Mouse (Mus musculus): ENCODE results near the gene Cdh23.
A peak's percentile ranks its signal among the peaks of the same experiment; 100 is the strongest.

Gene Cdh23

GRCm38 (mm10) chr10:60400507-60401295, 295.6 kb downstream of the Cdh23 start:
- no peak for DNase-seq (ENCODE audit: low spot score)

GRCm38 (mm10) chr10:60399449-60399848, 296.8 kb downstream of the Cdh23 start, which contains the start of gene Gm17455:
Gm17455 (plus strand) TSS chr10:60399726.
- peak; percentile 12 for DNase-seq (ENCODE audit: low spot score)

- no peak for DNase-seq (ENCODE audit: low spot score)
These were observed 298.1 kb downstream of the Cdh23 start for GRCm38 (mm10) chr10:60398051-60398814.

GRCm38 (mm10) chr10:60395605-60396004, 300.7 kb downstream of the Cdh23 start:
- DNase-seq (ENCODE audit: low spot score) = no peak

- no peak for DNase-seq (ENCODE audit: low spot score)
These were observed 301.4 kb downstream of the Cdh23 start for GRCm38 (mm10) chr10:60394936-60395335.

- DNase-seq (ENCODE audit: low spot score) = no peak
These were observed 304.6 kb downstream of the Cdh23 start for GRCm38 (mm10) chr10:60391661-60392060.

GRCm38 (mm10) chr10:60390904-60391420, 305.3 kb downstream of the Cdh23 start:
- DNase-seq (ENCODE audit: low spot score) = no peak

GRCm38 (mm10) chr10:60390177-60390903, 305.9 kb downstream of the Cdh23 start:
- peak; percentile 45 for DNase-seq (ENCODE audit: low spot score)

GRCm38 (mm10) chr10:60389447-60389865, 306.8 kb downstream of the Cdh23 start:
- no peak for DNase-seq (ENCODE audit: low spot score)

GRCm38 (mm10) chr10:60388332-60388731, 308.0 kb downstream of the Cdh23 start:
- no peak for DNase-seq (ENCODE audit: low spot score)

GRCm38 (mm10) chr10:60381142-60381925, 315.0 kb downstream of the Cdh23 start:
- DNase-seq (ENCODE audit: low spot score) = no peak

- DNase-seq (ENCODE audit: low spot score) = no peak
These were observed 316.1 kb downstream of the Cdh23 start for GRCm38 (mm10) chr10:60380229-60380628.

GRCm38 (mm10) chr10:60379419-60379957, 316.8 kb downstream of the Cdh23 start:
- DNase-seq (ENCODE audit: low spot score) = no peak

- no peak for DNase-seq (ENCODE audit: low spot score)
These were observed 319.6 kb downstream of the Cdh23 start for GRCm38 (mm10) chr10:60376704-60377103.

- peak; percentile 36 for DNase-seq (ENCODE audit: low spot score)
These were observed 322.2 kb downstream of the Cdh23 start for GRCm38 (mm10) chr10:60373937-60374578.

- peak; percentile 54 for DNase-seq (ENCODE audit: low spot score)
These were observed 322.8 kb downstream of the Cdh23 start for GRCm38 (mm10) chr10:60373543-60373936.

GRCm38 (mm10) chr10:60371596-60372386, 324.5 kb downstream of the Cdh23 start:
- DNase-seq (ENCODE audit: low spot score) = no peak

GRCm38 (mm10) chr10:60370601-60371061, 325.7 kb downstream of the Cdh23 start:
- DNase-seq (ENCODE audit: low spot score) = no peak

GRCm38 (mm10) chr10:60370098-60370497, 326.2 kb downstream of the Cdh23 start:
- DNase-seq (ENCODE audit: low spot score) = no peak

- no peak for DNase-seq (ENCODE audit: low spot score)
These were observed 326.9 kb downstream of the Cdh23 start for GRCm38 (mm10) chr10:60369405-60369804.
